Mouse (Mus musculus) MEL (cell line): ENCODE data around the gene Coil. TPM values are rescaled to one million over a fixed set of nuclear protein-coding genes. Genes with fewer than 3 reads are reported as not detected.

ENCODE experiments used
- DNase-seq: peaks from one replicate; pipeline ENCODE4 v3.0.0; 2011; ENCODE audit warnings: low read depth, low spot score
- H3K27ac ChIP-seq: 2 replicates; pipeline ENCODE4 v1.5.1; 2012; ENCODE audit warnings: low read depth, mild to moderate bottlenecking, control low read depth, low read length, moderate library complexity; ENCODE audit not compliant: control insufficient read depth
- H3K27me3 ChIP-seq, 2 experiments: fragments of 150-350 bp in 1 of 2; sonication (generic) in 1 of 2; 2 replicates each; pipeline ENCODE4 v1.6.1; 2012; ENCODE audit warnings: low read length in 2 of 2, mild to moderate bottlenecking in 2 of 2, improper control_type of control experiment in 1 of 2, moderate library complexity in 1 of 2; ENCODE audit not compliant: insufficient read depth in 2 of 2, control insufficient read depth in 1 of 2
- H3K36me3 ChIP-seq, 2 experiments: 2 replicates each; pipeline ENCODE4 v1.6.1; 2012 to 2014; ENCODE audit warnings: low read length in 2 of 2, improper control_type of control experiment in 1 of 2, inconsistent platforms in 1 of 2, mild to moderate bottlenecking in 1 of 2; ENCODE audit not compliant: insufficient read depth in 2 of 2, control insufficient read depth in 1 of 2
- H3K4me1 ChIP-seq, 2 experiments: fragments of 150-350 bp in 1 of 2; sonication (generic) in 1 of 2; 2 replicates each; pipeline ENCODE4 v1.6.1; 2012; ENCODE audit warnings: low read length in 2 of 2, improper control_type of control experiment in 1 of 2, mild to moderate bottlenecking in 1 of 2; ENCODE audit not compliant: insufficient read depth in 2 of 2, control insufficient read depth in 1 of 2
- H3K4me3 ChIP-seq, 2 experiments: fragments of 150-350 bp in 1 of 2; sonication (generic) in 1 of 2; 2 replicates each; pipeline ENCODE4 v1.5.1; 2012; ENCODE audit warnings: low read depth in 2 of 2, low read length in 2 of 2, mild to moderate bottlenecking in 2 of 2, moderate library complexity in 2 of 2, control low read depth in 1 of 2, improper control_type of control experiment in 1 of 2; ENCODE audit not compliant: control insufficient read depth in 1 of 2, insufficient read depth in 1 of 2
- H3K79me2 ChIP-seq: 2 replicates; pipeline ENCODE4 v1.6.1; 2012; ENCODE audit warnings: mild to moderate bottlenecking, low read length, moderate library complexity; ENCODE audit not compliant: control insufficient read depth, poor library complexity, insufficient read depth
- H3K9ac ChIP-seq: 2 replicates; pipeline ENCODE4 v1.6.1; 2012; ENCODE audit warnings: low read depth, mild to moderate bottlenecking, control low read depth, low read length, moderate library complexity; ENCODE audit not compliant: control insufficient read depth, poor library complexity, severe bottlenecking
- H3K9me3 ChIP-seq: fragments of 150-350 bp; sonication (generic); replicated peaks from 2 replicates; pipeline ENCODE4 v1.6.1; 2012; ENCODE audit warnings: mild to moderate bottlenecking, low read length, improper control_type of control experiment, moderate library complexity; ENCODE audit not compliant: insufficient read depth
- CHD1 ChIP-seq: IDR thresholded peaks from 2 replicates; pipeline ENCODE4 v1.6.1; 2012; ENCODE audit warnings: low read depth, mild to moderate bottlenecking, inconsistent platforms, low read length, improper control_type of control experiment
- CHD2 ChIP-seq: IDR thresholded peaks from 2 replicates; pipeline ENCODE4 v1.6.1; 2011; ENCODE audit warnings: low read length, improper control_type of control experiment
- CTCF ChIP-seq, 3 experiments: IDR thresholded peaks in 2 of 3; conservative IDR thresholded peaks in 1 of 3; 2 replicates each; pipeline ENCODE4 v1.5.1; 2011 to 2012; ENCODE audit warnings: low read length in 3 of 3, low read depth in 2 of 3, mild to moderate bottlenecking in 2 of 3, improper control_type of control experiment in 1 of 3, inconsistent platforms in 1 of 3, mixed read lengths in 1 of 3, moderate library complexity in 1 of 3; ENCODE audit not compliant: control insufficient read depth in 1 of 3, insufficient read depth in 1 of 3, poor library complexity in 1 of 3, severe bottlenecking in 1 of 3
- ELF1 ChIP-seq: IDR thresholded peaks from 2 replicates; pipeline ENCODE4 v1.6.1; 2014; ENCODE audit warnings: low read depth, mild to moderate bottlenecking, inconsistent platforms, low read length, improper control_type of control experiment, moderate library complexity
- GATA1 ChIP-seq: IDR thresholded peaks from 2 replicates; pipeline ENCODE4 v1.6.1; 2011; ENCODE audit warnings: low read depth, low read length, improper control_type of control experiment
- MAFK ChIP-seq: IDR thresholded peaks from 2 replicates; pipeline ENCODE4 v1.6.1; 2011; ENCODE audit warnings: low read depth, mild to moderate bottlenecking, low read length, improper control_type of control experiment, borderline replicate concordance
- MAZ ChIP-seq: IDR thresholded peaks from 2 replicates; pipeline ENCODE4 v1.6.1; 2012; ENCODE audit warnings: low read depth, mild to moderate bottlenecking, inconsistent platforms, low read length, improper control_type of control experiment
- MYB ChIP-seq: IDR thresholded peaks from 2 replicates; pipeline ENCODE4 v1.6.1; 2011; ENCODE audit warnings: mild to moderate bottlenecking, low read depth, low read length, improper control_type of control experiment
- POLR2AphosphoS2 ChIP-seq: IDR thresholded peaks from 2 replicates; pipeline ENCODE4 v1.6.1; 2011; ENCODE audit warnings: low read length, improper control_type of control experiment
- RAD21 ChIP-seq: IDR thresholded peaks from 2 replicates; pipeline ENCODE4 v1.6.1; 2011; ENCODE audit warnings: mild to moderate bottlenecking, low read depth, low read length, improper control_type of control experiment
- SMC3 ChIP-seq: IDR thresholded peaks from 2 replicates; pipeline ENCODE4 v1.6.1; 2011; ENCODE audit warnings: low read depth, low read length, improper control_type of control experiment
- UBTF ChIP-seq: IDR thresholded peaks from 2 replicates; pipeline ENCODE4 v1.6.1; 2012; ENCODE audit warnings: low read depth, mild to moderate bottlenecking, inconsistent platforms, low read length, improper control_type of control experiment, moderate library complexity, borderline replicate concordance; ENCODE audit not compliant: insufficient read depth
- USF2 ChIP-seq, 2 experiments: IDR thresholded peaks; 2 replicates each; pipeline ENCODE4 v1.6.1; 2011 to 2012; ENCODE audit warnings: improper control_type of control experiment in 2 of 2, low read length in 2 of 2, borderline replicate concordance in 1 of 2, inconsistent platforms in 1 of 2, low read depth in 1 of 2, mild to moderate bottlenecking in 1 of 2; ENCODE audit not compliant: insufficient read depth in 1 of 2
- ZC3H11A ChIP-seq: IDR thresholded peaks from 2 replicates; pipeline ENCODE4 v1.6.1; 2012; ENCODE audit warnings: low read depth, mild to moderate bottlenecking, inconsistent platforms, low read length, improper control_type of control experiment
- ZMIZ1 ChIP-seq: IDR thresholded peaks from 2 replicates; pipeline ENCODE4 v1.6.1; 2012; ENCODE audit warnings: low read depth, mild to moderate bottlenecking, inconsistent platforms, low read length, improper control_type of control experiment, moderate library complexity
- ZNF384 ChIP-seq: IDR thresholded peaks from 2 replicates; pipeline ENCODE4 v1.6.1; 2012; ENCODE audit warnings: low read depth, mild to moderate bottlenecking, inconsistent platforms, low read length, improper control_type of control experiment
- polyA plus RNA-seq, 2 experiments: library from polyadenylated mRNA; stranded (reverse) in 1 of 2; unstranded in 1 of 2; fragments of >175 nt in 1 of 2; fragments of >200 nt in 1 of 2; gene quantifications; 2 replicates each; pipeline versions ENCODE4 v1.2.1 to v1.2.4; 2012; ENCODE audit warnings: low replicate concordance in 2 of 2, low read depth in 1 of 2; ENCODE audit not compliant: insufficient read length in 2 of 2, insufficient read depth in 1 of 2, missing spikeins in 1 of 2
- total RNA-seq: library from RNA; depleted of rRNA; stranded (reverse); fragments of 300-350 nt; gene quantifications from 2 replicates; pipeline ENCODE4 v1.2.3, GENCODE M21; 2012

The Coil gene
- total and polyA plus RNA-seq, 3 experiments: 24.4 to 32.6 TPM; not detected in 1

DNA sequence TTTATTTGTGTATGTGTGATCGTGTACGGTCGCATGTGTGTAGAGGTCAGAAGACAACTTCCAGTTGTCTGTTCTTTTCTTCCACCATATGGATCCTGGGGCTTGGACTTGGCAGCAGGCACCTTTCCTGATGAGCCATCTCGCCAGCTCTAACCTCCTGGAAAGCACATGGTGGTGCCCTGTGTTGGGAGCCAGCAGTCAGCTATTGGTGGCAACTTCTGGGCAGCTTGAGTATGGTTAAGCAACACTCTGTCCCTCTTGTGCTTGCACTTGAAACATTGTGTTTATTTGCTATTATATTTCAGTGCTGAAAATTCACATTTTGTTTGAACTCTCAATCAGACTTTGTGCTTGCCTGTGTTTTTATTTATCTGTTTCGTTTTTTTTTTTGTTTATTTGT, 18.9 kb downstream of the Coil start:
- Histone ChIP-seq H3K79me2 (no peaks in the 10 kb centered on the region), H3K4me1 (peaks cover 0 to 3% of the 10 kb centered on the region in 2 experiments; a peak in 2 of 4 replicates), H3K9ac (no peak overlapping the region), H3K9me3 (no peaks in the 10 kb centered on the region), H3K36me3 (peaks cover 2 to 3% of the 10 kb centered on the region in 2 experiments; a peak in 3 of 4 replicates), H3K27ac (no peak overlapping the region), H3K4me3 (no peak overlapping the region), H3K27me3 (no peaks in the 10 kb centered on the region)
- TF ChIP-seq CTCF (IDR thresholded peaks at IDR 0.05 in 2 of 3, conservative IDR thresholded peaks at IDR 0.05 in 1 of 3; ENCODE audit: control insufficient read depth in 1 of 3, insufficient read depth in 1 of 3, low read depth in 2 of 3, low read length in 3 of 3, poor library complexity in 1 of 3, severe bottlenecking in 1 of 3) (0 out of 6 replicates have a peak, but pooled peaks of 1 of the 3 experiments have one; percentile 1), ZNF384 (no peak)
- DNase-seq: no peak

DNA sequence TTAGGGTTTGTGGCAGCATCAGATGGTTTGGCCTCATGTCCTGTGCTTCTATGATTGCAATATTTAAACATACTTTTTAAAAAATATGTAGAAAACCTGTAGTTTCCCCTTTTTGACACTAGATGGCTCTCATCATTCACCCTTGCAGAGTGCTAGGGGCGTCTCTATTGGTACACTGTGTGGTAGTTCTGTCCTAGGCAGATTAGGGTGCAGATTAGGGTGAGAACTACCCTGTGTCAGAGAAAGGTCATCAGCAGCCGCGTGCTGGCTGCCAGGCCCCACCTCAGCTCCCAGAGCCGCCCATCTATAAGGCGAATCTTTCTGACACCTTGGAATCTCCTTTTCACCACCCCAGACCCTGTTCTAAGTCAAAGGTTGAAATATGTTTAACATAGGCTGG, 19.5 kb downstream of the Coil start:
- Histone ChIP-seq H3K36me3 (peaks cover 3 to 8% of the 10 kb centered on the region in 2 experiments), H3K4me3 (no peak overlapping the region), H3K9me3 (no peaks in the 10 kb centered on the region), H3K27me3 (no peaks in the 10 kb centered on the region), H3K9ac (no peak overlapping the region), H3K4me1 (peaks cover 0 to 9% of the 10 kb centered on the region in 2 experiments; a peak in 3 of 4 replicates)
- DNase-seq: peak; percentile 68
- peak; percentile 38; the same call in 1 of the 2 replicates for TF ChIP-seq SMC3
- no peak for TF ChIP-seq MAZ
- peak; percentile 11 to 49 (median 15); a peak in 2 of 6 replicates for TF ChIP-seq CTCF (IDR thresholded peaks at IDR 0.05 in 2 of 3, conservative IDR thresholded peaks at IDR 0.05 in 1 of 3; ENCODE audit: control insufficient read depth in 1 of 3, insufficient read depth in 1 of 3, low read depth in 2 of 3, low read length in 3 of 3, poor library complexity in 1 of 3, severe bottlenecking in 1 of 3)
- TF ChIP-seq USF2 (IDR thresholded peaks at IDR 0.05; ENCODE audit: borderline replicate concordance in 1 of 2, insufficient read depth in 1 of 2, low read depth in 1 of 2, low read length in 2 of 2): no peak
- TF ChIP-seq POLR2AphosphoS2: no peak
- no peak for TF ChIP-seq MYB
- peak; percentile 48 for TF ChIP-seq RAD21
- TF ChIP-seq, all 39 proteins: peak for 3
- no peak overlapping the region for H3K27ac ChIP-seq
- H3K79me2 ChIP-seq: no peaks in the 10 kb centered on the region

DNA sequence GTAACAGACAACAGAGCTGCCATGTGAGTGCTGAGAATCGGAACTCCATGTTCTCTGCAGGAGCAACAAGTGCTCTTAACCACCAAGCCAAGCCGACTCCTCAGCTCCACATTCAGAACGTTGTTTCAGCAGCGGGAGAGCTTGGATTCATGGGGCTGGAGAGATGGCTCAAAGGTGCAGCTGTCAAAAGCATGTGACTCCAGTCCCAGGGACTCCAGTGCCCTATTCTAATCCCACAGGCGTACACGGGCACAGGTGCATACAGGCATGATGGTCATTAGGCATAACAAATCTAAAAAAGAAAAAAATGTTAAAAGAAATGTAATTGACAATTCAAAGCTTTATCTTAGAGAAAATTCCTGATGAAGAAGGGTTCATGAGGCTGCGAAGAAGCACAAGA, 23.1 kb downstream of the Coil start:
- H3K79me2 ChIP-seq: no peaks in the 10 kb centered on the region
- H3K9ac ChIP-seq: no peak overlapping the region
- H3K36me3 ChIP-seq: peaks cover 3 to 19% of the 10 kb centered on the region in 2 experiments
- DNase-seq: no peak
- no peak overlapping the region for H3K27ac ChIP-seq
- peaks cover 6 to 22% of the 10 kb centered on the region in 2 experiments for H3K4me1 ChIP-seq
- no peak for TF ChIP-seq ZMIZ1
- TF ChIP-seq GATA1: no peak
- TF ChIP-seq MAFK: no peak
- no peak for TF ChIP-seq CHD2
- TF ChIP-seq ELF1: no peak
- TF ChIP-seq UBTF: no peak
- no peak for TF ChIP-seq ZC3H11A
- TF ChIP-seq CHD1: no peak
- no peak for TF ChIP-seq MAZ
- no peak overlapping the region for H3K4me3 ChIP-seq
- H3K27me3 ChIP-seq: no peaks in the 10 kb centered on the region
- H3K9me3 ChIP-seq: no peaks in the 10 kb centered on the region
